Mouse (Mus musculus) E14TG2a.4 (cell line): ENCODE measurements around the gene Hoxb7.

Experiments used
- CTCF ChIP-seq: conservative IDR thresholded peaks from 2 replicates; pipeline ENCODE4 v1.5.1; 2014; ENCODE audit warnings: low read length
- NANOG ChIP-seq: IDR thresholded peaks from 2 replicates; pipeline ENCODE4 v1.6.1; 2014; ENCODE audit warnings: borderline replicate concordance, low read length, mixed read lengths

DNA sequence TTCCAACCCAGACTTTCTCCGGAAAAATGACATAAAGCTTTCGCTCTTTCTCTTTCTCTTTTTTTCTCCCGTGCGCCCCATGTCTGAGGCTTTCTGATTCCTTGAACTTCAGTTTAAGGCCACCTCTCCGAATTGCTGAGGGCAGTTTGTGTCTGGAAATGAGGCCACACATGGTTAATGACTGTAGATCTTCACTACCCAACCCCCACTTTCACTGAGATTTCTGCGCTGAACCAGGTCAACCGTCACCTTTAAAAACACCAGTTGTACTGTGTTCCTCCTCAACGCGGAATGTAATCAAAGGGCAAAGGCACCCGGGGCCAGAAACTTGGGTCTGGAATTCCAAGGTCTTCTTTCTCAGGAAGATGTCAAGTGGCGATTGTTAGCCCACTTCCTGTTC is 32.2 kb upstream of the Hoxb7 start:
- TF ChIP-seq CTCF, result no peak
- TF ChIP-seq NANOG, result no peak
